Mouse (Mus musculus): ENCODE results near the gene Stpg1. TPM values are rescaled to one million over a fixed set of nuclear protein-coding genes. Genes with fewer than 3 reads are reported as not detected.
A peak's percentile ranks its signal among the peaks of the same experiment; 100 is the strongest.

The Stpg1 gene
- polyA plus RNA-seq, 1 experiment, result 0.02 TPM

DNA sequence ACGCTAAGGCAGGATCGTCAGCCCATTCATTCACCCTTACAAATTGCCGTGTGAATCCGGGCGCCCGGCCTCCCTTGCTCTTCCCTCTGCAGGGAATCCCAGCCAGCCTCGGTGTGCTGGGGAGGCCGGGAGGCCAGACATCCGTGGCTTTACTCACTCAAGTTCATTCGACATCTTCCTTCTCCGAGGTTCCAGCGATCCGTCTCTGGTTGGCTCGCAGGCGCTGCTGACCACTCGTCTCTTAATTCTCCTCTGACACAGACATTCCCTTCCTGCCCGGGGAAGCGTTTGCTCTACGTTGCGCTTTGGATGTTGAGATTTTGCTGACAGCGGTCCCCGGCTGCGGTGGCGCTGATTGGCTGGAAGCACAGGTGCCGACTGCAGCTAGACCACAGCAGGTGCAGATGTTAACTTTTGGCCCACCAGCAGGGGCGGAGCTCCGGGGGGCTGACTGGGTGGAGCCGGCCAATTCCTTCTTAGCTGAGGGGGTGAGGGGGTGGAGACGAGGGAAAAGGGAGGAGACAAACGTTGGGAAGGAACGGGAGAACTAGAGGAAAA, 78.7 kb downstream of the Stpg1 start, which contains the start of gene Grhl3:
TSS of gene Grhl3 (minus strand) at position 380 of the 558 bp plus-strand sequence.
- WGBS, result 1% methylated on average over 31 of the region's 31 CpGs
- H3K27ac ChIP-seq (ENCODE audit: insufficient read depth, low read length), result no peak within 1 kb of the TSS
- TF ChIP-seq CTCF (IDR thresholded peaks at IDR 0.05; ENCODE audit: extremely low read depth, insufficient read depth, insufficient read length, insufficient replicate concordance) (no peak), POLR2A (IDR thresholded peaks at IDR 0.05; ENCODE audit: low read depth, low read length) (no peak)
- DNase-seq (ENCODE audit: low read depth in 1 of 2, low spot score in 2 of 2), result peak in 1 of 2 experiments; percentile 10
- peak within 1 kb of the TSS; percentile 40; the same call in 1 of the 2 replicates for H3K4me3 ChIP-seq (ENCODE audit: extremely low read depth, insufficient read depth, insufficient read length)
- peaks cover 13% of the 10 kb centered on the region for H3K27me3 ChIP-seq (ENCODE audit: control insufficient read depth, insufficient read depth, low read length)
- peaks cover 19% of the 10 kb centered on the region; the same call in 1 of the 2 replicates for H3K4me1 ChIP-seq (ENCODE audit: control insufficient read depth, insufficient read depth, insufficient read length)
- no peaks in the 10 kb centered on the region for H3K36me3 ChIP-seq (ENCODE audit: control insufficient read depth, insufficient read depth, low read length)

- TF ChIP-seq POLR2A (IDR thresholded peaks at IDR 0.05; ENCODE audit: low read depth, low read length) (no peak), CTCF (IDR thresholded peaks at IDR 0.05; ENCODE audit: extremely low read depth, insufficient read depth, insufficient read length, insufficient replicate concordance) (no peak)
- H3K4me1 ChIP-seq (ENCODE audit: control insufficient read depth, insufficient read depth, insufficient read length), result peaks cover 12% of the 10 kb centered on the region; the same call in 1 of the 2 replicates
- no peak for DNase-seq (ENCODE audit: low read depth in 1 of 2, low spot score in 2 of 2)
- 68% methylated on average over 15 of the region's 15 CpGs for WGBS
- peaks cover 8% of the 10 kb centered on the region; the same call in 1 of the 2 replicates for H3K27me3 ChIP-seq (ENCODE audit: control insufficient read depth, insufficient read depth, low read length)
- no peaks in the 10 kb centered on the region for H3K36me3 ChIP-seq (ENCODE audit: control insufficient read depth, insufficient read depth, low read length)
- H3K4me3 ChIP-seq (ENCODE audit: extremely low read depth, insufficient read depth, insufficient read length), result no peak overlapping the region
- H3K27ac ChIP-seq (ENCODE audit: insufficient read depth, low read length), result no peak overlapping the region
These were observed 81.0 kb downstream of the Stpg1 start for GRCm38 (mm10) chr4:135575365-135576140.

GRCm38 (mm10) chr4:135578490-135578889, 83.9 kb downstream of the Stpg1 start:
- TF ChIP-seq CTCF (IDR thresholded peaks at IDR 0.05; ENCODE audit: extremely low read depth, insufficient read depth, insufficient read length, insufficient replicate concordance) (no peak), POLR2A (IDR thresholded peaks at IDR 0.05; ENCODE audit: low read depth, low read length) (no peak)
- Histone ChIP-seq H3K27me3 (ENCODE audit: control insufficient read depth, insufficient read depth, low read length) (peaks cover under 1% of the 10 kb centered on the region; the same call in 1 of the 2 replicates), H3K4me1 (ENCODE audit: control insufficient read depth, insufficient read depth, insufficient read length) (0 out of 2 replicates have a peak, but pooled peaks cover under 1% of the 10 kb centered on the region), H3K27ac (ENCODE audit: insufficient read depth, low read length) (no peak overlapping the region), H3K36me3 (ENCODE audit: control insufficient read depth, insufficient read depth, low read length) (no peaks in the 10 kb centered on the region), H3K4me3 (ENCODE audit: extremely low read depth, insufficient read depth, insufficient read length) (no peak overlapping the region)
- WGBS, result 86% methylated on average over 5 of the region's 5 CpGs
- DNase-seq (ENCODE audit: low read depth in 1 of 2, low spot score in 2 of 2), result no peak

DNA sequence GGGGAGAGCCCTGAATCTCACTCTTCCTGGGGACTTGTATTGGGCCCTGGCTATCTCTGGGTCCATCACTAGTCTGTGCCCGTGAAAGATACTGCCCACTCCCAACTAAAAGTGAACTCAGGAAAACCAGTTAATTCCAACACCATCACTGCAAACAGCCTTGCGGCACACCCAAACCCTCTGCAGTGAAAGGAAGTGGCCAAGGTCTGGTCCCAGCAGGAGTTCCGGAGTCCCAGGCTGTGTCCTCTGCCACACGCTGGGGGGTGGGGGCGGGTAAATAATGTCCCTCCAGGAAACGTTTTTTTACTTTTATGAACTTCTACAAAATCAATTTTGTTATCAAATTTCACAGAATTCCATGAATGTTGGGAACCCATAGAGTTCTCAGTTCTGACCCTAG, 85.1 kb downstream of the Stpg1 start:
- no peak for DNase-seq (ENCODE audit: low read depth in 1 of 2, low spot score in 2 of 2)
- Histone ChIP-seq H3K4me3 (ENCODE audit: extremely low read depth, insufficient read depth, insufficient read length) (no peak overlapping the region), H3K4me1 (ENCODE audit: control insufficient read depth, insufficient read depth, insufficient read length) (no peaks in the 10 kb centered on the region), H3K36me3 (ENCODE audit: control insufficient read depth, insufficient read depth, low read length) (no peaks in the 10 kb centered on the region), H3K27me3 (ENCODE audit: control insufficient read depth, insufficient read depth, low read length) (no peaks in the 10 kb centered on the region), H3K27ac (ENCODE audit: insufficient read depth, low read length) (0 out of 2 replicates have a peak overlapping the region, but pooled peaks have one; percentile 42)
- no peak for TF ChIP-seq CTCF (IDR thresholded peaks at IDR 0.05; ENCODE audit: extremely low read depth, insufficient read depth, insufficient read length, insufficient replicate concordance)
- TF ChIP-seq POLR2A (IDR thresholded peaks at IDR 0.05; ENCODE audit: low read depth, low read length), result no peak
- WGBS, result 56% methylated on average over 6 of the region's 6 CpGs

DNA sequence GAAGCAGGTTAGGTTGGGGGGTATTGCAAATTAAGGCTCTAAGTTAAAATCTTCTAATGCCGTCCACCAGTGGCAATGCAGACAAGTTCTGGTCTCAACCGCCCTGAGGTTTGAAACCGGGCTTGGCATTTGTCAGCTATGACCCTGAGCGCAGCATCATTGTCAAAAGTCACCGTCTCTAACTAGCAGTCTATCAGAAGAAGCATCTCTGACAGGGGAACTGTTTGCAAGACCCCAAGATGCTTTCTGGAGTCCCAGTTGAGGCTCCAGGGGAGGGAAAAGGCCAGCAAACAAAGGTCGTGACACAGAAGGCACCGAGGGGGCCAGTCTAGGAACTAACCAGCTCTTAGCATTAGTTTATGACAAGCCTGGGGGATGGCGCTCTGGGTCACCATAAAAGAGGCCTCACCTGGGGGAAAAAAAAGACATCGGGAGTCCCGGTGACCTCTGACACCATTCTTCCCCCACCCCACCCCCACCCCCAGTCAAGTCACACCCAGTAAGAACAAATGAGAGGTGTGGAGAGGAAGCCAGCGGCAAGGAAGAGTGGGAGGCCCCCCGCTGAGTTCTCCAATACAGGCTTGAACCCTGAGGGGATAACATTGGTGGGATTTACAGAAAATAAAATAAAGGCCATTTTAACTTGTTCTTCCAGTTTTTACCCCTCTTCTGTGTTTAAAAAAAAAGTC, 86.8 kb downstream of the Stpg1 start:
- Histone ChIP-seq H3K4me1 (ENCODE audit: control insufficient read depth, insufficient read depth, insufficient read length) (no peaks in the 10 kb centered on the region), H3K27ac (ENCODE audit: insufficient read depth, low read length) (no peak overlapping the region), H3K4me3 (ENCODE audit: extremely low read depth, insufficient read depth, insufficient read length) (no peak overlapping the region), H3K36me3 (ENCODE audit: control insufficient read depth, insufficient read depth, low read length) (no peaks in the 10 kb centered on the region), H3K27me3 (ENCODE audit: control insufficient read depth, insufficient read depth, low read length) (no peaks in the 10 kb centered on the region)
- TF ChIP-seq CTCF (IDR thresholded peaks at IDR 0.05; ENCODE audit: extremely low read depth, insufficient read depth, insufficient read length, insufficient replicate concordance) (no peak), POLR2A (IDR thresholded peaks at IDR 0.05; ENCODE audit: low read depth, low read length) (no peak)
- 67% methylated on average over 12 of the region's 12 CpGs for WGBS
- no peak for DNase-seq (ENCODE audit: low read depth in 1 of 2, low spot score in 2 of 2)

GRCm38 (mm10) chr4:135584838-135585237, 90.2 kb downstream of the Stpg1 start:
- Histone ChIP-seq H3K36me3 (ENCODE audit: control insufficient read depth, insufficient read depth, low read length) (no peaks in the 10 kb centered on the region), H3K4me1 (ENCODE audit: control insufficient read depth, insufficient read depth, insufficient read length) (no peaks in the 10 kb centered on the region), H3K27ac (ENCODE audit: insufficient read depth, low read length) (no peak overlapping the region), H3K27me3 (ENCODE audit: control insufficient read depth, insufficient read depth, low read length) (no peaks in the 10 kb centered on the region), H3K4me3 (ENCODE audit: extremely low read depth, insufficient read depth, insufficient read length) (no peak overlapping the region)
- DNase-seq (ENCODE audit: low read depth in 1 of 2, low spot score in 2 of 2), result no peak
- WGBS, result 69% methylated on average over 4 of the region's 4 CpGs
- TF ChIP-seq CTCF (IDR thresholded peaks at IDR 0.05; ENCODE audit: extremely low read depth, insufficient read depth, insufficient read length, insufficient replicate concordance) (no peak), POLR2A (IDR thresholded peaks at IDR 0.05; ENCODE audit: low read depth, low read length) (no peak)

Other genes with a start within 250 kb of the Stpg1 start
- 34.7 and 40.8 TPM in 2 replicates for gene Clic4, start 222.0 kb upstream of the Stpg1 start, polyA plus RNA-seq (2012; rRNA removed)
- gene Srrm1, start 141.5 kb upstream of the Stpg1 start, polyA plus RNA-seq (2012; rRNA removed), result 21.1 and 22.2 TPM in 2 replicates
- 0.83 and 1.2 TPM in 2 replicates for gene Ncmap, start 96.6 kb upstream of the Stpg1 start, polyA plus RNA-seq (2012; rRNA removed)
- 6.3 and 7.9 TPM in 2 replicates for gene Rcan3, start 60.9 kb upstream of the Stpg1 start, polyA plus RNA-seq (2012; rRNA removed)
- 23.5 and 29.0 TPM in 2 replicates for gene Nipal3, start 248 bp downstream of the Stpg1 start, polyA plus RNA-seq (2012; rRNA removed)
- gene Grhl3, start 78.8 kb downstream of the Stpg1 start, polyA plus RNA-seq (2012; rRNA removed), result 0.12 and 0.14 TPM in 2 replicates
- gene Ifnlr1, start 191.5 kb downstream of the Stpg1 start, polyA plus RNA-seq (2012; rRNA removed), result 0.61 and 0.78 TPM in 2 replicates
- gene Il22ra1, start 233.4 kb downstream of the Stpg1 start, polyA plus RNA-seq (2012; rRNA removed), result 0.67 and 0.76 TPM in 2 replicates

Measured in spleen, adult 2 months (tissue).